Mouse (Mus musculus) adrenal gland, adult 18-20 months (tissue): ENCODE results near the gene Tmem231. TPM values are rescaled to one million over a fixed set of nuclear protein-coding genes. Genes with fewer than 3 reads are reported as not detected.

Source experiments
- DNase-seq, 2 experiments: peaks; one replicate each; pipeline ENCODE4 v3.0.0; 2021 to 2022; ENCODE audit warnings: low spot score in 2 of 2
- total RNA-seq, 2 experiments: library from RNA; stranded (reverse); gene quantifications; 1 replicate in 1 of 2; 2 replicates in 1 of 2; pipeline ENCODE4 v1.2.3; 2021

Tmem231 gene
- total RNA-seq, 2 experiments from 2014 or later: 5.3 to 5.7 TPM

- DNase-seq: no peak
Measured at GRCm38 (mm10) chr8:111865130-111865852, 68.4 kb downstream of the Tmem231 start.

- no peak for DNase-seq
Measured at GRCm38 (mm10) chr8:111864648-111865047, 69.0 kb downstream of the Tmem231 start.

GRCm38 (mm10) chr8:111863280-111863679 is 70.4 kb downstream of the Tmem231 start:
- DNase-seq: no peak

Other genes with a start within 250 kb of the Tmem231 start
- gene Ctrb1, start 242.9 kb downstream of the Tmem231 start, total RNA-seq: not detected
- gene Bcar1, start 190.1 kb downstream of the Tmem231 start, total RNA-seq: 100 to 1,000 TPM in 1 of 2 experiments, 10 to 100 TPM in 1; 83.9 to 120 TPM
- 10 to 100 TPM; 68.2 to 77.9 TPM for gene Cfdp1, start 79.6 kb downstream of the Tmem231 start, total RNA-seq
- gene Tmem170, start 57.1 kb downstream of the Tmem231 start, total RNA-seq: 1 to 10 TPM; 5.6 to 6.6 TPM
- gene Chst5, start 23.4 kb downstream of the Tmem231 start, total RNA-seq: not detected
- 100 to 1,000 TPM; 156 to 173 TPM for gene Gabarapl2, start 6.8 kb upstream of the Tmem231 start, total RNA-seq
- 1 to 10 TPM; 3.1 to 3.4 TPM for gene Adat1, start 58.4 kb upstream of the Tmem231 start, total RNA-seq
- 100 to 1,000 TPM in 1 of 2 experiments, 10 to 100 TPM in 1; 92.3 to 102 TPM for gene Kars, start 77.4 kb upstream of the Tmem231 start, total RNA-seq
- gene Terf2ip, start 77.5 kb upstream of the Tmem231 start, total RNA-seq: 10 to 100 TPM; 19.7 to 23.2 TPM
- under 1 TPM in 1 of 2 experiments, not detected in 1; 0.46 TPM for gene Gm6793, start 81.2 kb upstream of the Tmem231 start, total RNA-seq